Mouse (Mus musculus) cerebellum, adult 2 months (tissue): ENCODE data around the gene Syce2.

ENCODE experiments used
- CTCF ChIP-seq: fragments of 200-500 bp; IDR thresholded peaks from 2 replicates; pipeline ENCODE4 v1.5.1; 2011; ENCODE audit warnings: low read depth, mild to moderate bottlenecking, control low read depth, low read length, moderate library complexity, borderline replicate concordance; ENCODE audit not compliant: insufficient read depth
- POLR2A ChIP-seq: fragments of 200-500 bp; IDR thresholded peaks from 2 replicates; pipeline ENCODE4 v1.6.1; 2011; ENCODE audit warnings: low read length, control low read depth, borderline replicate concordance; ENCODE audit not compliant: insufficient read depth

DNA sequence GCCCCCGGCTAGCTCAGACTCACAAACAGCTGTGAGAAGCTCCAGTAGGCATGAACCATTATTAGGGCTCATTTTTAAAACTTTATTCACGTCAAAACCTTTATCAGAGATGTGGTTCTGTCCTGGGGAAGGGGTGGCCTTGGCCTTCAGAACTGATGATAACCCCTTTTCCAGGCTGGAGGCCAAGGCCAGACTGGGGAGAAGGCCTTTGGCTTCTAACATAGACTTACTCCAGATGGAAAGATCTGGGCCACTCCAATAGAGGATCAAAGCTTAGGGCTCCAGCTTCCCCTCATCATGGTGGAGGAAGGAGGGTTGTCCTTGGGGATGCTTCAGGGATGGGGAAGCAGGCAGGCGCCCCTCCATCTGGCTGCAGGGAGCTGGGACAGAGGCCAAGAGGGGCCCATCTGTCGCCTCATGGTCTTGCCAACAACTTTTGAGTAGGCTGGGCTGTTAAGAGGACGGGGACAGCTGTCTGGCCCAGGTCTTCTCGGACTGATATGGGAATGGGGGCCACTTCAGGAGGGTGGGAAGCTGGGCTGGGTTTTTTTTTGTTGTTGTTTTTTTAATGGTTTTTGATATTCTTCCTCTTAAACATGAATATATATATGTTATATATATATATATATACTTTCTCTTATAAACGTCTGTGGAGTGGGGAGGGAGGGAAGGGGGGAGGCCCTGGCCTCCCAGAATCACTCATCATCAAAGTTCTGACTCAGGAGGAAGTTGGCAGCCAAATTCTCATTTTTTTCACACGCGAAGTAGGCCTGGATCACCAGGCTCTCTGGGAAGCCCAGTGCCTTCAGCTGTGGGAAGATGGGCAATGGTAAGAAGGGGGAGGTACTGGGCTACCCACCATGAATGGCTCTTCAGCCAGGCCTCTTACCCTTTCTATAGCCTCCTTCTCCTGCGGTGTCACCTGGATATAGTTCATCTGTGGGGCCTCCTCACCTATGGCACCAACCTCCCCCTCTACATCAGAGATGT lies 36.8 kb upstream of the Syce2 start:
- TF ChIP-seq POLR2A (no peak), CTCF (no peak)
